Mouse (Mus musculus): ENCODE results near the gene Fcor.
A peak's percentile ranks its signal among the peaks of the same experiment; 100 is the strongest.

Fcor gene

GRCm38 (mm10) chr8:3674671-3675070 is 2.5 kb upstream of the Fcor start:
- no peak for DNase-seq (ENCODE audit: low spot score in 2 of 2)

- DNase-seq (ENCODE audit: low spot score in 2 of 2), result no peak
Measured at GRCm38 (mm10) chr8:3670388-3670787, 1.8 kb downstream of the Fcor start.

- no peak for DNase-seq (ENCODE audit: low spot score in 2 of 2)
Measured at GRCm38 (mm10) chr8:3665507-3665906, 6.7 kb downstream of the Fcor start, which contains the start of gene Mcemp1. Mcemp1 (plus strand) TSS chr8:3665754.

GRCm38 (mm10) chr8:3664405-3664804 is 7.8 kb downstream of the Fcor start:
- DNase-seq (ENCODE audit: low spot score in 2 of 2), result no peak

- DNase-seq (ENCODE audit: low spot score in 2 of 2), result no peak
Measured at GRCm38 (mm10) chr8:3660889-3661288, 11.3 kb downstream of the Fcor start.

GRCm38 (mm10) chr8:3656725-3657381 is 15.3 kb downstream of the Fcor start:
- peak; percentile 48 to 58 for DNase-seq (ENCODE audit: low spot score in 2 of 2)

- no peak for DNase-seq (ENCODE audit: low spot score in 2 of 2)
Measured at GRCm38 (mm10) chr8:3655526-3655925, 16.6 kb downstream of the Fcor start, which contains the start of gene Retn. Retn (plus strand) TSS chr8:3655770.

- DNase-seq (ENCODE audit: low spot score in 2 of 2), result no peak
Measured at GRCm38 (mm10) chr8:3654726-3655508, 17.2 kb downstream of the Fcor start.

GRCm38 (mm10) chr8:3652845-3653244 is 19.3 kb downstream of the Fcor start:
- DNase-seq (ENCODE audit: low spot score in 2 of 2), result no peak

- DNase-seq (ENCODE audit: low spot score in 2 of 2), result no peak
Measured at GRCm38 (mm10) chr8:3648990-3649389, 23.2 kb downstream of the Fcor start.

- DNase-seq (ENCODE audit: low spot score in 2 of 2), result no peak
Measured at GRCm38 (mm10) chr8:3648268-3648667, 23.9 kb downstream of the Fcor start.

- DNase-seq (ENCODE audit: low spot score in 2 of 2), result no peak
Measured at GRCm38 (mm10) chr8:3647561-3647960, 24.6 kb downstream of the Fcor start.

- DNase-seq (ENCODE audit: low spot score in 2 of 2), result no peak
Measured at GRCm38 (mm10) chr8:3646824-3647531, 25.2 kb downstream of the Fcor start.

GRCm38 (mm10) chr8:3645804-3646203 is 26.4 kb downstream of the Fcor start:
- no peak for DNase-seq (ENCODE audit: low spot score in 2 of 2)

GRCm38 (mm10) chr8:3631478-3631875 is 40.7 kb downstream of the Fcor start:
- no peak for DNase-seq (ENCODE audit: low spot score in 2 of 2)

GRCm38 (mm10) chr8:3630647-3631477 is 41.3 kb downstream of the Fcor start, which contains the start of gene Stxbp2:
Stxbp2 (plus strand) TSS chr8:3630955.
- peak in 1 of 2 experiments; percentile 65 for DNase-seq (ENCODE audit: low spot score in 2 of 2)

GRCm38 (mm10) chr8:3628014-3628413 is 44.1 kb downstream of the Fcor start:
- DNase-seq (ENCODE audit: low spot score in 2 of 2), result no peak

GRCm38 (mm10) chr8:3626971-3627370 is 45.2 kb downstream of the Fcor start:
- DNase-seq (ENCODE audit: low spot score in 2 of 2), result no peak

- no peak for DNase-seq (ENCODE audit: low spot score in 2 of 2)
Measured at GRCm38 (mm10) chr8:3625445-3625844, 46.7 kb downstream of the Fcor start, which contains the start of gene Pcp2. Pcp2 (minus strand) TSS chr8:3625545.

- no peak for DNase-seq (ENCODE audit: low spot score in 2 of 2)
Measured at GRCm38 (mm10) chr8:3622119-3622518, 50.0 kb downstream of the Fcor start.

GRCm38 (mm10) chr8:3621199-3621970 is 50.8 kb downstream of the Fcor start, which contains the start of the genes Xab2 and Pet100:
Xab2 (minus strand) TSS chr8:3621316.
Pet100 (plus strand) TSS chr8:3621548.
- peak; percentile 99 for DNase-seq (ENCODE audit: low spot score in 2 of 2)
